Mouse (Mus musculus): ENCODE measurements at regions not wholly inside any gene's neighbourhood (a gene's known extent, or its start where the extent isn't known, plus 50 kb on each side); places are given as distances from the start of the nearest gene placed in this dataset.

- H3K27me3 ChIP-seq (ENCODE audit: control insufficient read depth, insufficient read depth, low read length) = no peaks in the 10 kb centered on the region
- DNase-seq (ENCODE audit: low spot score) (no peak), ATAC-seq (replicated peaks; ENCODE audit: low FRiP score) (no peak)
- 82% methylated on average over 1 of the region's 1 CpGs for WGBS
- no peaks in the 10 kb centered on the region for H3K36me3 ChIP-seq (ENCODE audit: control insufficient read depth, insufficient read depth, low read length)
- no peak overlapping the region for H3K27ac ChIP-seq (ENCODE audit: low read depth, low read length)
- H3K4me2 ChIP-seq (ENCODE audit: low read depth, low read length, severe bottlenecking) = no peak overlapping the region
- H3K9me3 ChIP-seq (ENCODE audit: control insufficient read depth, low read length) = no peaks in the 10 kb centered on the region
- no peak overlapping the region for H3K9ac ChIP-seq (ENCODE audit: low read length)
- no peaks in the 10 kb centered on the region for H3K4me1 ChIP-seq (replicated peaks; ENCODE audit: control insufficient read depth, insufficient read depth, low read length)
- no peak overlapping the region for H3K4me3 ChIP-seq (ENCODE audit: low read depth, low read length)
Measured at GRCm38 (mm10) chr10:67606739-67607138, 58.0 kb upstream of the Ado start.

DNA sequence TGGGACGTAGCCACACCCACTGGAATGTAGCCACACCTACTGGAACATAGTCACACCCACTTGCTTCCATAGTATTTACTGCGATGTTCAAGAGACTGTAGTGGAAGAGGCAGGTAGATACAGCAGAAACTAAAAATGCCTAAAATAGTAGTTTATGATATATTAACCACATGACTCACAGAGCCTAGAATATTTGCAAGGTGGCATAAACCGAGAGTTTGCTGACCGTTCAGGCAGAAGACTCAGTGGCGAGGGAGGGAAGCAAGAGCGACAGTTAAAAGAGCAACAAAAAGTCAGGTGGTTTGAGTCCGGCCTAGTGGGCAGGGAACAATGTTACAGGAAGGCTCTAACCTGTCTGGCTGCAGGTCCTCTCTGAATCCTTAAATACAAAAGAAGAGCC lies 50.6 kb upstream of the Ado start:
- no peaks in the 10 kb centered on the region for H3K9me3 ChIP-seq (ENCODE audit: control insufficient read depth, low read length)
- DNase-seq (ENCODE audit: low spot score) (no peak), ATAC-seq (replicated peaks; ENCODE audit: low FRiP score) (no peak)
- 95% methylated on average over 7 of the region's 7 CpGs for WGBS
- H3K36me3 ChIP-seq (ENCODE audit: control insufficient read depth, insufficient read depth, low read length) = no peaks in the 10 kb centered on the region
- no peak overlapping the region for H3K4me2 ChIP-seq (ENCODE audit: low read depth, low read length, severe bottlenecking)
- no peak overlapping the region for H3K27ac ChIP-seq (ENCODE audit: low read depth, low read length)
- H3K4me3 ChIP-seq (ENCODE audit: low read depth, low read length) = no peak overlapping the region
- no peak overlapping the region for H3K9ac ChIP-seq (ENCODE audit: low read length)
- H3K27me3 ChIP-seq (ENCODE audit: control insufficient read depth, insufficient read depth, low read length) = no peaks in the 10 kb centered on the region
- H3K4me1 ChIP-seq (replicated peaks; ENCODE audit: control insufficient read depth, insufficient read depth, low read length) = no peaks in the 10 kb centered on the region

DNA sequence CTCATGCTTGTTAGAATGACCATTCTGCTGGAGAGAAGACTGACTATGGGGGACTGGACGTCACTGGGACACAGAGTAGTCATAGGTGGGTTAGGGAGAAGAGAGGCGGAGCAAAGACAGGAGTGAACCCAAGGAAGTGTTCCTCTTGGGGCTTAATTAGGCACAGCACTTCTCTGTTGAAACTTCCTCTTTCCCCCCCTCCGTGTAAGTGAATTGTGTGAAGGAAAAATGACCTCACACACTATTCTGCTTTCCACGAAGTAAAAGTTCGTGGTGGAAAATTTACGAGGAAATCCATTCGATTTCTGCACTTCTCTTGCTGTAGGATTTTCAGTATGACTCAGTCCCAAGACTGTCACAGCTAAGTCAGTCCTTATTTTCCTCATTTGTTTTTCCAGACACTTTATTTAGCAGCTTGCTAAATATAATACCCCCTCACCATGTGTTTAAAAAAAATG lies 49.9 kb upstream of the Ado start:
- H3K4me3 ChIP-seq (ENCODE audit: low read depth, low read length) = no peak overlapping the region

More for the DNA sequence above, 49.9 kb upstream of the Ado start:
- 84% methylated on average over 7 of the region's 7 CpGs for WGBS
- ATAC-seq (replicated peaks; ENCODE audit: low FRiP score) (no peak), DNase-seq (ENCODE audit: low spot score) (no peak)
- H3K9me3 ChIP-seq (ENCODE audit: control insufficient read depth, low read length) = no peaks in the 10 kb centered on the region
- H3K4me2 ChIP-seq (ENCODE audit: low read depth, low read length, severe bottlenecking) = no peak overlapping the region
- H3K27ac ChIP-seq (ENCODE audit: low read depth, low read length) = no peak overlapping the region
- no peaks in the 10 kb centered on the region for H3K27me3 ChIP-seq (ENCODE audit: control insufficient read depth, insufficient read depth, low read length)
- H3K36me3 ChIP-seq (ENCODE audit: control insufficient read depth, insufficient read depth, low read length) = no peaks in the 10 kb centered on the region
- H3K9ac ChIP-seq (ENCODE audit: low read length) = no peak overlapping the region
- no peaks in the 10 kb centered on the region for H3K4me1 ChIP-seq (replicated peaks; ENCODE audit: control insufficient read depth, insufficient read depth, low read length)

All from forebrain, embryonic 11.5 days (tissue).